Mouse (Mus musculus) MEL-GATA-1-ER (cell line): ENCODE data around the gene Efnb1.

Experiments used
- DNase-seq: peaks from one replicate; pipeline ENCODE4 v3.0.0-alpha.2; 2012; ENCODE audit warnings: low read depth; ENCODE audit errors: extremely low read depth

The Efnb1 gene

GRCm38 (mm10) chrX:99153266-99153646, 17.3 kb downstream of the Efnb1 start:
- no peak for DNase-seq

- DNase-seq, result no peak
Measured at GRCm38 (mm10) chrX:99154358-99154757, 18.4 kb downstream of the Efnb1 start.

GRCm38 (mm10) chrX:99159020-99159419, 23.1 kb downstream of the Efnb1 start:
- DNase-seq, result no peak

- DNase-seq, result no peak
Measured at GRCm38 (mm10) chrX:99164111-99164510, 28.2 kb downstream of the Efnb1 start.

- no peak for DNase-seq
Measured at GRCm38 (mm10) chrX:99164855-99165368, 29.0 kb downstream of the Efnb1 start.

GRCm38 (mm10) chrX:99167014-99167413, 31.1 kb downstream of the Efnb1 start:
- DNase-seq, result no peak

- DNase-seq, result no peak
Measured at GRCm38 (mm10) chrX:99167550-99167949, 31.6 kb downstream of the Efnb1 start.

- no peak for DNase-seq
Measured at GRCm38 (mm10) chrX:99172301-99172700, 36.4 kb downstream of the Efnb1 start.

- no peak for DNase-seq
Measured at GRCm38 (mm10) chrX:99185081-99185596, 49.2 kb downstream of the Efnb1 start.

GRCm38 (mm10) chrX:99186497-99187435, 50.8 kb downstream of the Efnb1 start:
- DNase-seq, result no peak

- no peak for DNase-seq
Measured at GRCm38 (mm10) chrX:99191441-99192087, 55.6 kb downstream of the Efnb1 start.

GRCm38 (mm10) chrX:99196910-99197309, 61.0 kb downstream of the Efnb1 start:
- DNase-seq, result no peak

GRCm38 (mm10) chrX:99198532-99198931, 62.6 kb downstream of the Efnb1 start:
- DNase-seq, result no peak
